8 mouse cellular contexts compared by ENCODE assay signal in the genomic region with DNA sequence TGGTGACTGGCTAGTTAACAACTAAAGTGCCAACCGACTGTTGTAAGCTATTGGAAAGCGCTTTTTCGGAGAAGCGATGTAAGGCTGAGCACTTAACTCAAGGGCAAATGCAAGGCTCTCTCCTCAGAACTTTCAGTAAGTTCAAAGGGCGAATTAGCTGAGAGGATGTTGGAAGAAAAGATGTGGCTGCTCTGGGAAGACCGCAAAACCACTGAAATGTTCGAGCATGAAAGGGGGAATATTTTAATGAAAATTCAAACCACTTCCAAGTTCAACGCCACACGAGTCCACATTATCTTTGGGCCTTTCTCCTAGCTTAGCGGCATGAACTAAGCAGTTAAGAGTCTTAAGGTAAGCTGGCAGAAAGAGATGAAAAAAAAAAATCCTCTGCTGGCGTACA. TPM values are rescaled to one million over a fixed set of nuclear protein-coding genes. Genes with fewer than 3 reads are reported as not detected.
DNase-seq lines count a peak whose midpoint lies in the region; ATAC-seq and TF ChIP-seq lines count a peak whose summit lies in the region.

No protein-coding gene starts in this region.

- H3K4me2 ChIP-seq in kidney, embryonic 16.5 days (replicated peaks; ENCODE audit: low read depth, low read length), result peak overlapping the region; percentile 83
- peak overlapping the region; percentile 79 for H3K4me2 ChIP-seq in hindbrain, embryonic 14.5 days (replicated peaks)
- peak overlapping the region; percentile 63 for H3K4me2 ChIP-seq in myocyte (ENCODE audit: low read depth)

- DNase-seq in kidney, adult 11 months, result no peak
- no peak for DNase-seq in hindbrain, embryonic 14.5 days (ENCODE audit: low spot score)
- DNase-seq in adrenal gland, adult 18-20 months (ENCODE audit: low spot score in 2 of 2), result no peak
- no peak for DNase-seq in natural killer cell, adult 2 months (ENCODE audit: low spot score in 2 of 2)
- DNase-seq in adrenal gland, postnatal 25 days, result no peak

- peaks cover 19% of the 10 kb centered on the region for H3K4me1 ChIP-seq in kidney, embryonic 16.5 days (ENCODE audit: insufficient read depth, low read length)
- peaks cover 12% of the 10 kb centered on the region for H3K4me1 ChIP-seq in bone marrow macrophage, adult 2 months (ENCODE audit: control insufficient read depth, insufficient read depth, low read length)
- peaks cover 29% of the 10 kb centered on the region for H3K4me1 ChIP-seq in hindbrain, embryonic 14.5 days (replicated peaks; ENCODE audit: control insufficient read depth, insufficient read depth, low read length)

- TF ChIP-seq CTCF in bone marrow macrophage, adult 2 months (IDR thresholded peaks at IDR 0.05; ENCODE audit: low read depth, low read length), result no peak

- H3ac ChIP-seq in myocyte (ENCODE audit: control insufficient read depth, insufficient read length), result peak overlapping the region; percentile 24

- peak overlapping the region; percentile 87 for H3K9ac ChIP-seq in kidney, embryonic 16.5 days (replicated peaks; ENCODE audit: low read length)
- H3K9ac ChIP-seq in hindbrain, embryonic 14.5 days, result peak overlapping the region; percentile 83

- 4% methylated on average over 11 of the region's 11 CpGs for WGBS in kidney, embryonic 16.5 days
- 13% methylated on average over 11 of the region's 11 CpGs for WGBS in hindbrain, embryonic 14.5 days

- no peak for ATAC-seq in kidney, embryonic 16.5 days (ENCODE audit: low FRiP score, low TSS enrichment)
- no peak for ATAC-seq in hindbrain, embryonic 14.5 days (ENCODE audit: low FRiP score)

- no peaks in the 10 kb centered on the region for H3K9me3 ChIP-seq in kidney, embryonic 16.5 days (ENCODE audit: low read length)
- H3K9me3 ChIP-seq in hindbrain, embryonic 14.5 days (ENCODE audit: control insufficient read depth, low read length), result no peaks in the 10 kb centered on the region

- H3K4me3 ChIP-seq in kidney, embryonic 16.5 days (ENCODE audit: low read length), result peak overlapping the region; percentile 71
- peak overlapping the region; percentile 79 for H3K4me3 ChIP-seq in bone marrow macrophage, adult 2 months (ENCODE audit: insufficient read depth, low read length)
- peak overlapping the region; percentile 89 for H3K4me3 ChIP-seq in hindbrain, embryonic 14.5 days (replicated peaks; ENCODE audit: low read length)
- peak overlapping the region; percentile 71 for H3K4me3 ChIP-seq in myocyte

- H3K27ac ChIP-seq in kidney, embryonic 16.5 days (ENCODE audit: low read length), result peak overlapping the region; percentile 99
- no peak overlapping the region for H3K27ac ChIP-seq in bone marrow macrophage, adult 2 months (ENCODE audit: insufficient read depth, low read depth, low read length)
- H3K27ac ChIP-seq in hindbrain, embryonic 14.5 days, result peak overlapping the region; percentile 100

- TF ChIP-seq POLR2A in bone marrow macrophage, adult 2 months (IDR thresholded peaks at IDR 0.05; ENCODE audit: borderline replicate concordance, low read depth, low read length), result no peak
- no peak for TF ChIP-seq POLR2A in myocyte (IDR thresholded peaks at IDR 0.05; ENCODE audit: insufficient read length, low read depth)

- H3K36me3 ChIP-seq in kidney, embryonic 16.5 days (ENCODE audit: insufficient read depth, low read length), result peaks cover 7% of the 10 kb centered on the region
- peaks cover 8% of the 10 kb centered on the region for H3K36me3 ChIP-seq in hindbrain, embryonic 14.5 days (replicated peaks; ENCODE audit: control insufficient read depth, insufficient read depth)
- no peaks in the 10 kb centered on the region for H3K36me3 ChIP-seq in myocyte (ENCODE audit: control insufficient read depth, insufficient read depth)

- peaks cover 20% of the 10 kb centered on the region for H3K79me2 ChIP-seq in myocyte (ENCODE audit: control insufficient read depth, insufficient read depth)

- no peaks in the 10 kb centered on the region for H3K27me3 ChIP-seq in kidney, embryonic 16.5 days (ENCODE audit: insufficient read depth, low read length)
- H3K27me3 ChIP-seq in hindbrain, embryonic 14.5 days (ENCODE audit: control insufficient read depth, insufficient read depth, low read length), result no peaks in the 10 kb centered on the region
- H3K27me3 ChIP-seq in myocyte (ENCODE audit: control insufficient read depth, insufficient read depth, insufficient read length), result no peaks in the 10 kb centered on the region

TF ChIP-seq in myocyte, 11 proteins besides CTCF, POLR2A, EP300 and RAD21:
- TF ChIP-seq MYOG (IDR thresholded peaks at IDR 0.05; ENCODE audit: control insufficient read depth in 1 of 3, insufficient read depth in 1 of 3, insufficient read length in 2 of 3, low read depth in 2 of 3) (no peak), MAX (IDR thresholded peaks at IDR 0.05; ENCODE audit: low read depth) (no peak), E2F4 (IDR thresholded peaks at IDR 0.05; ENCODE audit: insufficient read depth) (no peak), CEBPB (IDR thresholded peaks at IDR 0.05; ENCODE audit: insufficient read depth, poor library complexity, severe bottlenecking) (no peak), MYOD1 (IDR thresholded peaks at IDR 0.05; ENCODE audit: control insufficient read depth in 1 of 3, insufficient read length in 2 of 3, low read depth in 2 of 3) (no peak), USF1 (IDR thresholded peaks at IDR 0.05; ENCODE audit: low read depth) (no peak), SRF (IDR thresholded peaks at IDR 0.05; ENCODE audit: control insufficient read depth, insufficient read length, low read depth) (no peak), TCF12 (IDR thresholded peaks at IDR 0.05; ENCODE audit: insufficient read depth, poor library complexity, severe bottlenecking) (no peak), TCF3 (IDR thresholded peaks at IDR 0.05; ENCODE audit: insufficient read length, low read depth) (no peak), REST (IDR thresholded peaks at IDR 0.05; ENCODE audit: insufficient read depth, insufficient read length) (no peak), POLR2AphosphoS2 (IDR thresholded peaks at IDR 0.05; ENCODE audit: insufficient read length, low read depth) (no peak)
TF ChIP-seq in myocyte: peak in this region for 0.

RNA-seq across cellular contexts. Expression of a gene that starts 0.8 kb away (rescaled TPM):
- 36.4 and 37.1 TPM in 2 replicates for polyA plus RNA-seq in kidney, embryonic 16.5 days (2015; fragmentation: Nextera tagmentation; extraction: Ambion mirVana)
- 67.4 and 67.5 TPM in 2 replicates for polyA plus RNA-seq in bone marrow macrophage, adult 2 months (2012; ENCODE audit: insufficient read depth, insufficient read length, missing spikeins)
- polyA plus RNA-seq in hindbrain, embryonic 14.5 days (2014; fragmentation: Nextera tagmentation; extraction: Ambion mirVana), result 31.4 and 33.2 TPM in 2 replicates
- polyA plus RNA-seq in myocyte (2012; fragmentation: generic; extraction: Trizol), result 6.4 TPM
- 10 to 100 TPM; 51.8 to 53.2 TPM for total RNA-seq in adrenal gland, adult 18-20 months (2021)
- total RNA-seq in adrenal gland, postnatal 25 days (2021), result 77.1 and 80.1 TPM in 2 replicates

RNA-seq across cellular contexts. Expression of a gene that starts 1.0 kb away (rescaled TPM):
- 4.0 and 4.3 TPM in 2 replicates for polyA plus RNA-seq in kidney, embryonic 16.5 days (2015; fragmentation: Nextera tagmentation; extraction: Ambion mirVana)
- 0.87 and 1.6 TPM in 2 replicates for polyA plus RNA-seq in bone marrow macrophage, adult 2 months (2012; ENCODE audit: insufficient read depth, insufficient read length, missing spikeins)
- 7.2 and 7.4 TPM in 2 replicates for polyA plus RNA-seq in hindbrain, embryonic 14.5 days (2014; fragmentation: Nextera tagmentation; extraction: Ambion mirVana)
- 0.47 TPM for polyA plus RNA-seq in myocyte (2012; fragmentation: generic; extraction: Trizol)
- 1 to 10 TPM; 3.5 to 6.3 TPM for total RNA-seq in adrenal gland, adult 18-20 months (2021)
- total RNA-seq in adrenal gland, postnatal 25 days (2021), result 6.3 and 8.6 TPM in 2 replicates
